Mouse (Mus musculus) stomach, embryonic 14.5 days (tissue): ENCODE measurements around the gene Mta1. TPM values are rescaled to one million over a fixed set of nuclear protein-coding genes. Genes with fewer than 3 reads are reported as not detected.

Experiments
- ATAC-seq: fragments of 200-750 bp; cut with Nextera tagmentation; 2 replicates; pipeline ENCODE4 v1.8.0; 2017; ENCODE audit warnings: low read depth, moderate TSS enrichment; ENCODE audit not compliant: insufficient number of reproducible peaks, insufficient read depth, low FRiP score
- H3K27ac ChIP-seq: fragments of 300-500 bp; sonication (generic); 2 replicates; pipeline ENCODE4 v1.5.1; 2014; ENCODE audit warnings: mild to moderate bottlenecking, low read length, moderate library complexity, mixed read lengths
- H3K27me3 ChIP-seq: fragments of 300-500 bp; sonication (generic); 2 replicates; pipeline ENCODE4 v1.6.1; 2014; ENCODE audit warnings: low read length, control low read depth, mixed read lengths; ENCODE audit not compliant: control insufficient read depth, insufficient read depth
- H3K36me3 ChIP-seq: fragments of 300-500 bp; sonication (generic); 2 replicates; pipeline ENCODE4 v1.6.1; 2014; ENCODE audit warnings: mild to moderate bottlenecking, control low read depth, low read length, moderate library complexity, mixed read lengths; ENCODE audit not compliant: control insufficient read depth, insufficient read depth
- H3K4me1 ChIP-seq: fragments of 300-500 bp; sonication (generic); 2 replicates; pipeline ENCODE4 v1.6.1; 2014; ENCODE audit warnings: low read length, control low read depth, mixed read lengths; ENCODE audit not compliant: control insufficient read depth, insufficient read depth
- H3K4me2 ChIP-seq: fragments of 300-500 bp; sonication (generic); replicated peaks from 2 replicates; pipeline ENCODE4 v1.6.1; 2014; ENCODE audit warnings: low read depth, low read length, control low read depth
- H3K4me3 ChIP-seq: fragments of 300-500 bp; sonication (generic); 2 replicates; pipeline ENCODE4 v1.5.1; 2014; ENCODE audit warnings: low read depth, low read length, control low read depth
- H3K9ac ChIP-seq: fragments of 300-500 bp; sonication (generic); replicated peaks from 2 replicates; pipeline ENCODE4 v1.6.1; 2014; ENCODE audit warnings: low read depth, mild to moderate bottlenecking, control low read depth, low read length, moderate library complexity, mixed read lengths
- H3K9me3 ChIP-seq: fragments of 300-500 bp; sonication (generic); 2 replicates; pipeline ENCODE4 v1.6.1; 2016; ENCODE audit warnings: low read depth, low read length, control low read depth; ENCODE audit not compliant: control insufficient read depth
- WGBS: fragments of 180-500 bp; shearing (Covaris S2); extraction: QIAGEN DNeasy Blood & Tissue Kit; methylation state at CpG from one replicate; pipeline ENCODE4 v1.1.7; 2014; 5-methylcytosine and 5-hydroxymethylcytosine counted together
- polyA plus RNA-seq: library from polyadenylated mRNA; unstranded; fragments of >200 nt; fragmentation: Nextera tagmentation; extraction: Ambion mirVana; gene quantifications from 2 replicates; pipeline ENCODE4 v1.2.1, GENCODE M21; 2014

Gene Mta1
- polyA plus RNA-seq, 1 experiment from 2014 or later = 21.8 TPM

GRCm38 (mm10) chr12:113075486-113075885, 22.6 kb upstream of the Mta1 start:
- Histone ChIP-seq H3K4me1 (peaks cover 18% of the 10 kb centered on the region), H3K27ac (no peak overlapping the region), H3K9ac (no peak overlapping the region), H3K4me2 (peak overlapping the region; percentile 54), H3K4me3 (no peak overlapping the region; the same call in 1 of the 2 replicates), H3K9me3 (no peaks in the 10 kb centered on the region), H3K27me3 (no peaks in the 10 kb centered on the region), H3K36me3 (peaks cover 14% of the 10 kb centered on the region; the same call in 1 of the 2 replicates)
- ATAC-seq = no peak
- 53% methylated on average over 6 of the region's 6 CpGs for WGBS

- H3K4me2 ChIP-seq = no peak overlapping the region
- H3K27me3 ChIP-seq = no peaks in the 10 kb centered on the region
- no peak overlapping the region for H3K27ac ChIP-seq
- 69% methylated on average over 3 of the region's 3 CpGs for WGBS
- H3K4me3 ChIP-seq = no peak overlapping the region
- H3K9ac ChIP-seq = no peak overlapping the region
- no peaks in the 10 kb centered on the region for H3K9me3 ChIP-seq
- ATAC-seq = no peak
- no peaks in the 10 kb centered on the region for H3K4me1 ChIP-seq
- no peaks in the 10 kb centered on the region for H3K36me3 ChIP-seq
Measured at GRCm38 (mm10) chr12:113087276-113087675, 10.8 kb upstream of the Mta1 start.

DNA sequence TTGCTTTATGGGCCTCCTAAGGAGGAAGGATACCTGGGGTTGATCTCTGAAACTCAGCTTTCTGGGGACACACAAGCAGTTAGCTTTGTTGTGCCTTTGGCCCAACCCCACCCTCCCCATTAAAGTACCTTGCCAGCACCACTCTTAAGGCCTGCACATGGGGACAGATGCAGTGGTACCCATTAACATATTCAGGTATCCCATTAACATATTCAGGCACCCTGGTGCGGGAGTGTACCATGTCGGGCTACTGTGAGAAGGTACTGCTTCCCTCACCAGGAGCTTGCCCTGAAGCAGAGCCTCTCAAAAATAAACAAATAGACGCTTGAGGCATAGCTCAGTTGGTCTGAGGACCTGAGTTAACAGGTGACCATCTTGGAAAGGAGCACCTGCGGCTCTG, 10.1 kb upstream of the Mta1 start:
- ATAC-seq = no peak
- Histone ChIP-seq H3K4me3 (no peak overlapping the region), H3K4me2 (no peak overlapping the region), H3K27ac (no peak overlapping the region), H3K4me1 (no peaks in the 10 kb centered on the region), H3K9ac (no peak overlapping the region), H3K27me3 (no peaks in the 10 kb centered on the region), H3K9me3 (no peaks in the 10 kb centered on the region), H3K36me3 (no peaks in the 10 kb centered on the region)
- 30% methylated on average over 4 of the region's 4 CpGs for WGBS

GRCm38 (mm10) chr12:113089107-113089506, 9.0 kb upstream of the Mta1 start:
- H3K27ac ChIP-seq = no peak overlapping the region
- no peaks in the 10 kb centered on the region for H3K36me3 ChIP-seq
- no peak overlapping the region for H3K4me2 ChIP-seq
- H3K27me3 ChIP-seq = no peaks in the 10 kb centered on the region
- H3K4me3 ChIP-seq = no peak overlapping the region
- WGBS = 87% methylated on average over 6 of the region's 6 CpGs
- H3K9me3 ChIP-seq = no peaks in the 10 kb centered on the region
- H3K4me1 ChIP-seq = no peaks in the 10 kb centered on the region
- no peak overlapping the region for H3K9ac ChIP-seq
- ATAC-seq = no peak

- ATAC-seq = 0 out of 2 replicates have a peak, but pooled peaks have one; percentile 42
- WGBS = 77% methylated on average over 17 of the region's 17 CpGs
- Histone ChIP-seq H3K4me1 (no peaks in the 10 kb centered on the region), H3K9me3 (no peaks in the 10 kb centered on the region), H3K36me3 (no peaks in the 10 kb centered on the region), H3K9ac (no peak overlapping the region), H3K4me3 (no peak overlapping the region), H3K27ac (no peak overlapping the region), H3K27me3 (no peaks in the 10 kb centered on the region), H3K4me2 (no peak overlapping the region)
Measured at GRCm38 (mm10) chr12:113090053-113090452, 8.0 kb upstream of the Mta1 start.

DNA sequence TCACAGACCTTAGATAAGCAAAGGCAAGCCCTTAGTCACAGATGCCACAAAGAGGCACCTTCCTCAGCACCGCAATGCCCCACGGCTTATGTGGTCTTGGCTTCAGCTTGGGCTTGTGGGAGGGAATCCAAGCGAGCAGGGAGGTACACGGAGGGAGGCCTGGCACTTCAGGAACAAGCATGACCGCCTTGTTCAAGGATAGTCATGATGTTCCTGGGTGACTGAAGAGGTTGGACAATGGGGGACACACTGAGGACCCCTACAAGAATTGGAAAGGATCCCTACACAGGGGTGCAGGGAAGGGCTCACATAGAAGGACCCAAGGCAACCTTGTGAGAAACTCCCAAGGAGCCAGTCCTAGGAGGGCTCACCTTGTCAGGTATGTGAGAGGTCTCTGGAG, 1.0 kb upstream of the Mta1 start:
- no peaks in the 10 kb centered on the region for H3K9me3 ChIP-seq
- peak overlapping the region; percentile 86 for H3K4me2 ChIP-seq
- H3K4me3 ChIP-seq = no peak overlapping the region
- H3K36me3 ChIP-seq = no peaks in the 10 kb centered on the region
- H3K27me3 ChIP-seq = no peaks in the 10 kb centered on the region
- ATAC-seq = no peak
- H3K27ac ChIP-seq = no peak overlapping the region
- 0 out of 2 replicates have a peak overlapping the region, but pooled peaks have one; percentile 99 for H3K9ac ChIP-seq
- 83% methylated on average over 5 of the region's 5 CpGs for WGBS
- peaks cover 23% of the 10 kb centered on the region for H3K4me1 ChIP-seq

DNA sequence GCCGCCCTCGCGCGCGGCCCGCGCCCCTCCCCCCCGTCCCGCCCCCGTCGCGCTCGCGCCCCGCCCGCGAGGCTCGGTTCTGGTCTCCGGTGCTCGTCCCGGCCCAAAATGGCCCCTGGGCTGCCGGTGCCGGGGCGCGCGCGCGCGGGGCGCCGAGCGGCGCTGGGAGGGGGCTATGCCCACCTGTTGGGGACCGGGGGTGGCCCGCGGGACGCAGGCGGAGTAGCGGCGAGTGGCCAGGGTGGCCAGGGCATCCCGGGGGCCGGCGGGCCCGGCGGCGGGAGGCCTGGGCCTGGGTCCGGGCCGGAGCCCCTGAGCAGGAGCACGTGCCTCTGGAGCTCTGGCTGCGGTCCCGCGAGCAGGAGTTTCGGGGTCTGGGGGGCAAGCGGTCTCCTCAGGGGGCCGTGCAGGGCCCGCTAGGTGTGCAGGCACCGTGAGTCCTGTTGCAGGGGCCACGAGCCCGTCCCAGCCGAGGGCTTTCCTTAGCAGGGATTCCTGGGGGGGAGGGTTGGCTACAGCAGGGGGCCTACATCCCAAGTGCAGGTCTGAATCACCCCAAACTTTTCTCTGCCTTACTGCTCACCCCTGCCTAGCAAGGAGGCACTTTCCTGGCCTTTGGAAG, 563 bp downstream of the Mta1 start:
- Histone ChIP-seq H3K4me1 (peaks cover 28% of the 10 kb centered on the region), H3K9ac (peak overlapping the region; percentile 99), H3K4me2 (peak overlapping the region; percentile 87), H3K36me3 (peaks cover 3% of the 10 kb centered on the region; the same call in 1 of the 2 replicates), H3K27me3 (no peaks in the 10 kb centered on the region), H3K27ac (peak overlapping the region; percentile 56; the same call in 1 of the 2 replicates), H3K9me3 (no peaks in the 10 kb centered on the region), H3K4me3 (peak overlapping the region; percentile 91)
- under 1% methylated on average over 36 of the region's 60 CpGs for WGBS
- 0 out of 2 replicates have a peak, but pooled peaks have one; percentile 14 for ATAC-seq

- Histone ChIP-seq H3K4me1 (peaks cover 30% of the 10 kb centered on the region), H3K27ac (no peak overlapping the region; the same call in 1 of the 2 replicates)
Measured at GRCm38 (mm10) chr12:113099470-113100237, 1.6 kb downstream of the Mta1 start.

More at GRCm38 (mm10) chr12:113099470-113100237, 1.6 kb downstream of the Mta1 start:
- Histone ChIP-seq H3K4me2 (peak overlapping the region; percentile 87), H3K9me3 (no peaks in the 10 kb centered on the region), H3K9ac (peak overlapping the region; percentile 99), H3K4me3 (peak overlapping the region; percentile 91), H3K36me3 (peaks cover 3% of the 10 kb centered on the region; the same call in 1 of the 2 replicates), H3K27me3 (no peaks in the 10 kb centered on the region)
- 20% methylated on average over 6 of the region's 6 CpGs for WGBS
- ATAC-seq = no peak
